Mouse (Mus musculus) heart, adult 2 months (tissue): ENCODE data around the gene Pax9. TPM values are rescaled to one million over a fixed set of nuclear protein-coding genes. Genes with fewer than 3 reads are reported as not detected.

Experiments
- DNase-seq, 2 experiments: peaks; one replicate each; pipeline ENCODE4 v3.0.0; 2021
- H3K27ac ChIP-seq: fragments of 200-600 bp; 2 replicates; pipeline ENCODE4 v1.8.1; 2022
- H3K27me3 ChIP-seq: fragments of 200-500 bp; 2 replicates; pipeline ENCODE4 v1.6.1; 2012; ENCODE audit warnings: mild to moderate bottlenecking, low read length, inconsistent platforms, mixed read lengths; ENCODE audit not compliant: control insufficient read depth, insufficient read depth
- H3K36me3 ChIP-seq: fragments of 200-500 bp; 2 replicates; pipeline ENCODE4 v1.6.1; 2012; ENCODE audit warnings: low read length, inconsistent platforms; ENCODE audit not compliant: control insufficient read depth, insufficient read depth
- H3K4me1 ChIP-seq: fragments of 200-500 bp; 2 replicates; pipeline ENCODE4 v1.6.1; 2011; ENCODE audit warnings: low read length; ENCODE audit not compliant: control insufficient read depth, insufficient read depth
- H3K4me3 ChIP-seq: fragments of 200-600 bp; 2 replicates; pipeline ENCODE4 v1.8.1; 2022
- H3K79me2 ChIP-seq: fragments of 200-500 bp; replicated peaks from 2 replicates; pipeline ENCODE4 v1.6.1; 2012; ENCODE audit warnings: mild to moderate bottlenecking, inconsistent platforms, low read length, moderate library complexity, mixed read lengths; ENCODE audit not compliant: control insufficient read depth, insufficient read depth
- H3K9ac ChIP-seq: fragments of 200-500 bp; 2 replicates; pipeline ENCODE4 v1.6.1; 2012; ENCODE audit warnings: low read depth, mild to moderate bottlenecking, control low read depth, inconsistent platforms, low read length, mixed read lengths
- CTCF ChIP-seq: fragments of 200-600 bp; IDR thresholded peaks from 2 replicates; pipeline ENCODE4 v1.8.1; 2022; ENCODE audit warnings: antibody characterized with exemption, mild to moderate bottlenecking, moderate library complexity
- EP300 ChIP-seq: fragments of 200-500 bp; IDR thresholded peaks from 2 replicates; pipeline ENCODE4 v1.6.1; 2011; ENCODE audit warnings: low read depth, low read length, control low read depth; ENCODE audit not compliant: insufficient read depth
- POLR2A ChIP-seq: fragments of 200-500 bp; IDR thresholded peaks from 2 replicates; pipeline ENCODE4 v1.6.1; 2011; ENCODE audit warnings: mild to moderate bottlenecking, low read depth, low read length, control low read depth; ENCODE audit not compliant: insufficient read depth
- WGBS: fragments of 180-500 bp; shearing (Covaris S2); methylation state at CpG from one replicate; pipeline ENCODE4 v1.1.7; 2018; 5-methylcytosine and 5-hydroxymethylcytosine counted together
- intact Hi-C: fragments of 180-260 bp; cut with DNase I; formaldehyde crosslinking; loops from one replicate; pipeline ENCODE4 v1.15.1; 2025
- polyA plus RNA-seq: library from polyadenylated mRNA; depleted of rRNA; stranded (reverse); fragments of >200 nt; gene quantifications from 2 replicates; pipeline ENCODE4 v1.2.3, GENCODE M21; 2012
- total RNA-seq, 2 experiments: library from RNA; stranded (reverse); gene quantifications; 2 replicates each; pipeline ENCODE4 v1.2.3; 2021

Pax9 gene
- total and polyA plus RNA-seq, 3 experiments = 0.26 to 0.47 TPM; not detected in 1

GRCm38 (mm10) chr12:56696174-56697010 is 4.8 kb downstream of the Pax9 start:
- H3K4me3 ChIP-seq = no peak overlapping the region
- TF ChIP-seq EP300 = no peak
- no peak for TF ChIP-seq POLR2A
- TF ChIP-seq CTCF = no peak
- intact Hi-C loops = no loop called here
- H3K9ac ChIP-seq = no peak overlapping the region
- DNase-seq = no peak
- no peaks in the 10 kb centered on the region for H3K79me2 ChIP-seq
- 1% methylated on average over 57 of the region's 57 CpGs for WGBS
- H3K27me3 ChIP-seq = peaks cover 44% of the 10 kb centered on the region
- H3K36me3 ChIP-seq = no peaks in the 10 kb centered on the region
- H3K4me1 ChIP-seq = no peaks in the 10 kb centered on the region
- H3K27ac ChIP-seq = no peak overlapping the region

GRCm38 (mm10) chr12:56697011-56697740 is 5.6 kb downstream of the Pax9 start:
- TF ChIP-seq POLR2A (no peak), CTCF (no peak), EP300 (no peak)
- no peak overlapping the region for H3K27ac ChIP-seq
- H3K27me3 ChIP-seq = peaks cover 38% of the 10 kb centered on the region
- H3K36me3 ChIP-seq = no peaks in the 10 kb centered on the region
- no peak overlapping the region for H3K4me3 ChIP-seq
- intact Hi-C loops = no loop called here
- no peaks in the 10 kb centered on the region for H3K4me1 ChIP-seq
- no peak for DNase-seq
- 2% methylated on average over 36 of the region's 36 CpGs for WGBS
- H3K9ac ChIP-seq = no peak overlapping the region
- H3K79me2 ChIP-seq = no peaks in the 10 kb centered on the region

GRCm38 (mm10) chr12:56697785-56698184 is 6.2 kb downstream of the Pax9 start:
- H3K36me3 ChIP-seq = no peaks in the 10 kb centered on the region
- no peak for TF ChIP-seq POLR2A
- no peak for TF ChIP-seq CTCF
- DNase-seq = no peak
- intact Hi-C loops = no loop called here
- 4% methylated on average over 12 of the region's 12 CpGs for WGBS
- H3K27ac ChIP-seq = no peak overlapping the region
- H3K9ac ChIP-seq = no peak overlapping the region
- no peaks in the 10 kb centered on the region for H3K4me1 ChIP-seq
- H3K4me3 ChIP-seq = no peak overlapping the region
- H3K79me2 ChIP-seq = no peaks in the 10 kb centered on the region
- peaks cover 34% of the 10 kb centered on the region for H3K27me3 ChIP-seq

- DNase-seq = no peak
- Histone ChIP-seq H3K4me1 (no peaks in the 10 kb centered on the region), H3K9ac (no peak overlapping the region), H3K79me2 (no peaks in the 10 kb centered on the region), H3K36me3 (no peaks in the 10 kb centered on the region), H3K4me3 (no peak overlapping the region), H3K27me3 (peaks cover 34% of the 10 kb centered on the region), H3K27ac (no peak overlapping the region)
- WGBS = 8% methylated on average over 8 of the region's 8 CpGs
- intact Hi-C loops = no loop called here
- no peak for TF ChIP-seq POLR2A
- no peak for TF ChIP-seq CTCF
- no peak for TF ChIP-seq EP300
Observed at GRCm38 (mm10) chr12:56698191-56698980, 6.8 kb downstream of the Pax9 start.

- TF ChIP-seq EP300 = no peak
- TF ChIP-seq POLR2A = no peak
- no peak for TF ChIP-seq CTCF
- no peaks in the 10 kb centered on the region for H3K4me1 ChIP-seq
- no peak overlapping the region for H3K27ac ChIP-seq
- intact Hi-C loops = no loop called here
- DNase-seq = no peak
- H3K9ac ChIP-seq = no peak overlapping the region
- H3K79me2 ChIP-seq = no peaks in the 10 kb centered on the region
- H3K4me3 ChIP-seq = no peak overlapping the region
- H3K36me3 ChIP-seq = no peaks in the 10 kb centered on the region
- peaks cover 32% of the 10 kb centered on the region for H3K27me3 ChIP-seq
- 41% methylated on average over 3 of the region's 3 CpGs for WGBS
Observed at GRCm38 (mm10) chr12:56699351-56699750, 7.8 kb downstream of the Pax9 start.
